Comparison of ENCODE assay signal across 11 mouse cellular contexts in genomic region chr2:179787797-179788196, GRCm38 (mm10).
DNase-seq lines count a peak whose midpoint lies in the region; ATAC-seq and TF ChIP-seq lines count a peak whose summit lies in the region.
"Had no signal": no experiment of that assay in that cellular context is flagged by ENCODE, and none has a peak within 500 bp of the region (broad histone marks: within the 10 kb centered on the region; RNA-seq: fewer than 3 reads in every experiment).

No protein-coding gene starts in this region.

- H3K9ac ChIP-seq in forebrain, embryonic 12.5 days = no peak overlapping the region
- no peak overlapping the region for H3K9ac ChIP-seq in hindbrain, embryonic 15.5 days
- no peak overlapping the region for H3K9ac ChIP-seq in midbrain, postnatal 0 days (replicated peaks; ENCODE audit: low read length, poor library complexity, severe bottlenecking)
- no peak overlapping the region for H3K9ac ChIP-seq in heart, adult 2 months (ENCODE audit: low read depth, low read length)
- H3K9ac ChIP-seq: liver, embryonic 15.5 days had no signal

- H3K27me3 ChIP-seq in forebrain, embryonic 12.5 days = 0 out of 2 replicates have a peak, but pooled peaks cover 4% of the 10 kb centered on the region
- no peaks in the 10 kb centered on the region for H3K27me3 ChIP-seq in hindbrain, embryonic 15.5 days
- no peaks in the 10 kb centered on the region for H3K27me3 ChIP-seq in midbrain, postnatal 0 days (ENCODE audit: insufficient read depth, low read length)
- no peaks in the 10 kb centered on the region for H3K27me3 ChIP-seq in heart, adult 2 months (ENCODE audit: control insufficient read depth, insufficient read depth, low read length)
- H3K27me3 ChIP-seq: liver, embryonic 15.5 days had no signal

- 41% methylated on average over 5 of the region's 5 CpGs for WGBS in forebrain, embryonic 12.5 days
- WGBS in hindbrain, embryonic 15.5 days = 45% methylated on average over 5 of the region's 5 CpGs
- whole genome bisulfite sequencing in midbrain, postnatal 0 days = 53% methylated on average over 5 of the region's 5 CpGs
- WGBS in heart, adult 2 months = 64% methylated on average over 5 of the region's 5 CpGs

- no peaks in the 10 kb centered on the region for H3K9me3 ChIP-seq in forebrain, embryonic 12.5 days
- no peaks in the 10 kb centered on the region for H3K9me3 ChIP-seq in hindbrain, embryonic 15.5 days
- H3K9me3 ChIP-seq in midbrain, postnatal 0 days (ENCODE audit: low read length) = no peaks in the 10 kb centered on the region
- H3K9me3 ChIP-seq: liver, embryonic 15.5 days had no signal

- H3K36me3 ChIP-seq in forebrain, embryonic 12.5 days (replicated peaks) = no peaks in the 10 kb centered on the region
- no peaks in the 10 kb centered on the region for H3K36me3 ChIP-seq in hindbrain, embryonic 15.5 days
- no peaks in the 10 kb centered on the region for H3K36me3 ChIP-seq in midbrain, postnatal 0 days (ENCODE audit: insufficient read depth, low read length)
- H3K36me3 ChIP-seq in heart, adult 2 months (ENCODE audit: control insufficient read depth, insufficient read depth, low read length) = no peaks in the 10 kb centered on the region
- H3K36me3 ChIP-seq: liver, embryonic 15.5 days had no signal

- no peak for TF ChIP-seq CTCF in midbrain, postnatal 0 days (IDR thresholded peaks at IDR 0.05)
- TF ChIP-seq CTCF in heart, adult 2 months (IDR thresholded peaks at IDR 0.05) = no peak

- no peaks in the 10 kb centered on the region for H3K79me2 ChIP-seq in heart, adult 2 months (replicated peaks; ENCODE audit: control insufficient read depth, insufficient read depth, low read length)

- no peak for TF ChIP-seq EP300 in heart, adult 2 months (IDR thresholded peaks at IDR 0.05; ENCODE audit: insufficient read depth, low read depth, low read length)

- peak overlapping the region; percentile 82 for H3K27ac ChIP-seq in forebrain, embryonic 12.5 days
- peak overlapping the region; percentile 55 for H3K27ac ChIP-seq in hindbrain, embryonic 15.5 days (replicated peaks)
- no peak overlapping the region for H3K27ac ChIP-seq in midbrain, postnatal 0 days (ENCODE audit: low read depth, low read length)
- no peak overlapping the region for H3K27ac ChIP-seq in heart, adult 2 months
- H3K27ac ChIP-seq: liver, embryonic 15.5 days had no signal

- H3K4me3 ChIP-seq in forebrain, embryonic 12.5 days (replicated peaks) = no peak overlapping the region
- H3K4me3 ChIP-seq in hindbrain, embryonic 15.5 days = no peak overlapping the region
- H3K4me3 ChIP-seq in midbrain, postnatal 0 days (ENCODE audit: low read depth, low read length) = no peak overlapping the region
- H3K4me3 ChIP-seq in heart, adult 2 months = no peak overlapping the region
- H3K4me3 ChIP-seq: liver, embryonic 15.5 days had no signal

- TF ChIP-seq POLR2A in heart, adult 2 months (IDR thresholded peaks at IDR 0.05; ENCODE audit: insufficient read depth, low read depth, low read length) = no peak

- peak; percentile 65 to 67 for DNase-seq in cerebellum, postnatal 10 days
- no peak for DNase-seq in cerebellum, adult 11 months
- no peak for DNase-seq in midbrain, postnatal 0 days (ENCODE audit: low spot score)
- DNase-seq in heart, adult 2 months = no peak
- no peak for DNase-seq in layer of hippocampus, adult 9-11 months
- DNase-seq: lung, postnatal 36 days; thymus, adult 2 months had no signal

- peak; percentile 52 for ATAC-seq in forebrain, embryonic 12.5 days (ENCODE audit: low FRiP score)
- 0 out of 2 replicates have a peak, but pooled peaks have one; percentile 28 for ATAC-seq in hindbrain, embryonic 15.5 days (ENCODE audit: low FRiP score, low read depth)
- ATAC-seq in midbrain, postnatal 0 days (ENCODE audit: low FRiP score) = peak; percentile 47
- no peak for ATAC-seq in inflammation-experienced regulatory T-cells, adult 6 months

- intact Hi-C loops in heart, adult 2 months (cut with DNase I) = no loop called here

- H3K4me2 ChIP-seq in forebrain, embryonic 12.5 days = peak overlapping the region; percentile 30; the same call in 1 of the 2 replicates
- H3K4me2 ChIP-seq in hindbrain, embryonic 15.5 days = no peak overlapping the region
- no peak overlapping the region for H3K4me2 ChIP-seq in midbrain, postnatal 0 days (ENCODE audit: low read depth, low read length, poor library complexity, severe bottlenecking)
- H3K4me2 ChIP-seq: liver, embryonic 15.5 days had no signal

- H3K4me1 ChIP-seq in forebrain, embryonic 12.5 days = peaks cover 51% of the 10 kb centered on the region
- peaks cover 16% of the 10 kb centered on the region for H3K4me1 ChIP-seq in hindbrain, embryonic 15.5 days (replicated peaks)
- 0 out of 2 replicates have a peak, but pooled peaks cover 9% of the 10 kb centered on the region for H3K4me1 ChIP-seq in midbrain, postnatal 0 days (ENCODE audit: insufficient read depth, low read length)
- no peaks in the 10 kb centered on the region for H3K4me1 ChIP-seq in heart, adult 2 months (ENCODE audit: control insufficient read depth, insufficient read depth, low read length)
- H3K4me1 ChIP-seq: liver, embryonic 15.5 days had no signal

Comparison
In these comparisons a context has a peak if more than half of its experiments do, and no peak if none do; other contexts are left out.
1. DNase-seq: peak in cerebellum, postnatal 10 days (2 of 2); none in cerebellum, adult 11 months (single experiment), midbrain, postnatal 0 days (single experiment), heart, adult 2 months (0 of 2) and layer of hippocampus, adult 9-11 months (single experiment).
2. H3K27ac ChIP-seq: peak in forebrain, embryonic 12.5 days (single experiment) and hindbrain, embryonic 15.5 days (single experiment); none in midbrain, postnatal 0 days (single experiment) and heart, adult 2 months (single experiment).